Mouse (Mus musculus) heart, embryonic 16.5 days (tissue): Measurements from ENCODE around the gene Slc22a18. TPM values are rescaled to one million over a fixed set of nuclear protein-coding genes. Genes with fewer than 3 reads are reported as not detected.
A peak's percentile ranks its signal among the peaks of the same experiment; 100 is the strongest.
"Not testable (repeated sequence)": the region's sequence is repeated elsewhere in the genome, so short reads cannot be mapped to it uniquely, and the experiment has no call there.

Source experiments
- ATAC-seq: fragments of 200-750 bp; cut with Nextera tagmentation; replicated peaks from 2 replicates; pipeline ENCODE4 v1.8.0; 2017; ENCODE audit warnings: moderate number of reproducible peaks; ENCODE audit not compliant: insufficient read depth, low FRiP score; ENCODE audit errors: extremely low read depth
- H3K27ac ChIP-seq: fragments of 300-500 bp; sonication (generic); 2 replicates; pipeline ENCODE4 v1.5.1; 2014; ENCODE audit warnings: mild to moderate bottlenecking, low read length, control low read depth, moderate library complexity
- H3K27me3 ChIP-seq: fragments of 300-500 bp; sonication (generic); 2 replicates; pipeline ENCODE4 v1.6.1; 2014; ENCODE audit warnings: low read length, mixed read lengths; ENCODE audit not compliant: control insufficient read depth, insufficient read depth
- H3K36me3 ChIP-seq: fragments of 300-500 bp; sonication (generic); 2 replicates; pipeline ENCODE4 v1.6.1; 2014; ENCODE audit not compliant: control insufficient read depth, insufficient read depth
- H3K4me1 ChIP-seq: fragments of 300-500 bp; sonication (generic); 2 replicates; pipeline ENCODE4 v1.6.1; 2014; ENCODE audit warnings: low read length, mixed read lengths; ENCODE audit not compliant: control insufficient read depth, insufficient read depth
- H3K4me2 ChIP-seq: fragments of 300-500 bp; sonication (generic); 2 replicates; pipeline ENCODE4 v1.6.1; 2014; ENCODE audit warnings: low read depth, mild to moderate bottlenecking, control low read depth, low read length
- H3K4me3 ChIP-seq: fragments of 300-500 bp; sonication (generic); 2 replicates; pipeline ENCODE4 v1.5.1; 2014; ENCODE audit warnings: mild to moderate bottlenecking, control low read depth, low read length
- H3K9ac ChIP-seq: fragments of 300-500 bp; sonication (generic); 2 replicates; pipeline ENCODE4 v1.6.1; 2014; ENCODE audit warnings: low read length, control low read depth
- H3K9me3 ChIP-seq: fragments of 300-500 bp; sonication (generic); replicated peaks from 2 replicates; pipeline ENCODE4 v1.6.1; 2016; ENCODE audit warnings: low read length; ENCODE audit not compliant: control insufficient read depth
- WGBS: fragments of 180-500 bp; shearing (Covaris S2); extraction: QIAGEN DNeasy Blood & Tissue Kit; methylation state at CpG from one replicate; pipeline ENCODE4 v1.1.7; 2014; 5-methylcytosine and 5-hydroxymethylcytosine counted together
- polyA plus RNA-seq: library from polyadenylated mRNA; unstranded; fragments of >200 nt; fragmentation: Nextera tagmentation; extraction: Ambion mirVana; gene quantifications from 2 replicates; pipeline ENCODE4 v1.2.1, GENCODE M21; 2015

Gene Slc22a18
- polyA plus RNA-seq, 1 experiment from 2014 or later: 0.66 TPM

DNA sequence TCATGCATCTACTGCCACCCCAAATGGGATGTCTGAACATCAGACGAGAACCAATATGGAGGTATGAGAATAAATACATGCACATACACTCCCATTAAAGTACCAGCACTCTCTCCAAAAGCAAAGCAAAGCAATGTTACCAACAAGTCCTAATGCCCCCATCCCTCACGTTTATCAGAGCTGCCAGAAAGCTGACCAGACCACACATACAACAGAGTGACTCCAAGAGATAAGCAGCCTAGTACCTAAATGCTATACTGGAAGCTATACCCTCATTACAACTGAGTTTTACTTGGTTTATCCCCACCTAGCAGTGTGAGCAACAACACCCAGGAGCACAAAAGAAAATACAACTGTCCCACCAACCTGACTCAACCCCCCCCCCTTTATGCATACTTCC is 59.7 kb downstream of the Slc22a18 start:
- Histone ChIP-seq H3K27ac (no peak overlapping the region), H3K27me3 (no peaks in the 10 kb centered on the region), H3K4me2 (no peak overlapping the region), H3K4me3 (no peak overlapping the region), H3K4me1 (no peaks in the 10 kb centered on the region), H3K9me3 (no peaks in the 10 kb centered on the region), H3K36me3 (peaks cover 63% of the 10 kb centered on the region), H3K9ac (no peak overlapping the region)
- no peak for ATAC-seq
- WGBS: 58% methylated on average over 2 of the region's 2 CpGs

DNA sequence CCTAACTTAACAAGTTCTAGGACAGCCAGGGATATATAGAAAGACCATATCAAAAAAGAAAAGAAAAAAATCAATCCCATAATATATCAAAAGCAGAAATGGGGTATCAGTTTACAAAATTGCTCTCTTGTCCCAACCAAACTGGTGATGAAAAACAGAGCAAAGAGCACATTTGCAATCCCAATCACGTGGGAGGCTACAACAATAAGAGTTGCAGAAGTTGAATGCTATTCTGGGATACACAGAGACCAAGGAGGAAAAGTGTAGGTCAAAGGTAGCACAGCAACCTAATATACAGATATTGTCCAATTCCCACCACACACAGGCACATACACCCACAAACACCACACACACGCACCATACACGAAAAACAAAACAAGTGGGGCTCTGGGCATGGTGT is 62.7 kb downstream of the Slc22a18 start:
- no peak overlapping the region for H3K4me3 ChIP-seq
- H3K4me1 ChIP-seq: peaks cover 7% of the 10 kb centered on the region
- H3K27me3 ChIP-seq: no peaks in the 10 kb centered on the region
- H3K9ac ChIP-seq: no peak overlapping the region
- no peak for ATAC-seq
- H3K4me2 ChIP-seq: no peak overlapping the region
- 88% methylated on average over 3 of the region's 3 CpGs for WGBS
- H3K9me3 ChIP-seq: no peaks in the 10 kb centered on the region
- H3K36me3 ChIP-seq: peaks cover 45% of the 10 kb centered on the region
- no peak overlapping the region for H3K27ac ChIP-seq

DNA sequence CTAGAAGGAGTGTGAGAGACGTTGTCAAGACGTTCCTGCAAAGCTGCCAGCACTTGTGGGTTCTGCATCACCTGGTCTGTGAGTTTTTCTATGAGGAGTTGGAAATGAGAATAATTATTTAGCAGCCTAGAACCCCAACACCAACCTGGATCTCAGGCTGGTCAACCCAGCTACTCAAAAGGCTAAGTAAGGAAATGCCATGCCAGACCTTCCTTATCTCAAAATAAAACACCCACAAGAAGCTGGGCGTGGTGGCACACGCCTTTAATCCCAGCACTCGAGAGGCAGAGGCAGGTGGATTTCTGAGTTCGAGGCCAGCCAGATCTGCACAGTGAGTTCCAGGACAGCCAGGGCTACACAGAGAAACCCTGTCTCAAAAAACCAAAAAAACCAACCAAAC is 64.7 kb downstream of the Slc22a18 start:
- not testable (repeated sequence) for H3K9me3 ChIP-seq
- 82% methylated on average over 6 of the region's 6 CpGs for WGBS

DNA sequence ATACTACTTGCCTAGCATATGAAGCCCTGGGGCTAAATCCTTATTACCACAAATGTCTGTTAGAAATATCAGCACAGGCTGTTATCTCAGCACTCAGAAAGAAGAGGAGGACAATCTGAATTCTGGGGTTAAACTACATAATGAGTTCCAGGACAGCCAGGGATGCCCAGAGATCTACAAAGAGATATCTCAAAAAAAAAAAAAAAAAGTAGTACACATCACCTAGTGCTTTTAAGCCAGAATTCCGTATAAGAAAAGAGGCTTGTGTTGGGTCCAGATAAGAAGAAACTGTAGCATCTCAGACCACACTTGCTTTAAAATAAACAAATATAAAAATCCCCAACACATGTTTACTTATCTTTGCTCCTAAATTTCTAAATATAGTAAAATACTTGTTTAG is 65.1 kb downstream of the Slc22a18 start:
- WGBS: 58% methylated on average over 1 of the region's 1 CpGs
- Histone ChIP-seq H3K4me2 (no peak overlapping the region), H3K27me3 (no peaks in the 10 kb centered on the region), H3K36me3 (peaks cover 33% of the 10 kb centered on the region), H3K4me3 (no peak overlapping the region), H3K27ac (no peak overlapping the region), H3K4me1 (peaks cover 15% of the 10 kb centered on the region), H3K9ac (no peak overlapping the region), H3K9me3 (no peaks in the 10 kb centered on the region)
- no peak for ATAC-seq

More for the DNA sequence above, 64.7 kb downstream of the Slc22a18 start:
- H3K4me3 ChIP-seq, H3K27ac ChIP-seq, ATAC-seq, H3K4me2 ChIP-seq, H3K27me3 ChIP-seq, H3K9ac ChIP-seq: not testable (repeated sequence)
- Histone ChIP-seq H3K36me3 (peaks cover 36% of the 10 kb centered on the region), H3K4me1 (peaks cover 11% of the 10 kb centered on the region)

DNA sequence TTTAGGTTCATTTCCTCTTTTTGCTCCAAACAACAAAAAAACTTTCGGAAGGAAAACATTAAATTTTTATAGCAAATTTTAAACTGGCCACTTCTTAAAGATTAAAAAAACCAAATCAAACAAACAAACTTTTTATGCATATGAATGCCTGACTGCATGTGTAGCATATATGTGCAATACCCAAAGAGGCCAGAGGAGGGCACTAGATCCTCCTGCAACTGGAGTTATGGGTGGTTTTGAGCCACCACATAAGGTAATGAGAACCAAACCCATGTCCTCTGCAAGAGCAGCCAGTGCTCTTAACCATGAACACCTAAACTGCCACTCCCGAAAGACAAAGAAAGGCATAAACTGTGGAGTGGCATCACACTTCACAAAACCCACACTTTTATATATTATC is 70.8 kb downstream of the Slc22a18 start:
- Histone ChIP-seq H3K27ac (no peak overlapping the region), H3K36me3 (no peaks in the 10 kb centered on the region; the same call in 1 of the 2 replicates), H3K9me3 (no peaks in the 10 kb centered on the region), H3K4me3 (no peak overlapping the region), H3K9ac (no peak overlapping the region), H3K4me1 (peaks cover 42% of the 10 kb centered on the region), H3K27me3 (no peaks in the 10 kb centered on the region), H3K4me2 (no peak overlapping the region)
- ATAC-seq: no peak
- 94% methylated on average over 2 of the region's 2 CpGs for WGBS

DNA sequence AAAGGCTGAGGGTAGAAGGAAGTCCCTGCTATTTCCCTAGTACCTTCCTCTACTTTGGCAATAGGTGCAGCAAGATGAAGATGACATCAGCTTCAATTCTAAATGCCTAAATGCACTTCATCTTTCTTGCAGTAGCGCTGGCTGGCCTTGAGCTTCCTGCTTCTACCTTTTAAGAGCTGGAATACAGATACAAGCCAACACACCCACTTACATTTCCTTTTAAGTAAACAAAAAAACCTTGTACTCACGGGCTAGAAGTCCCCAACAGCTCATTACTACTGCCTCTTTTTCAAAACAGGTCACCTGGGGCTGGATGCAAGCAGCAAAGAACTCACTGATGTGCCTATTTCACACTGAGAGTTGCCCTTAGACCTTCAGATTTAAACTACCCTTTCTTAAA is 73.0 kb downstream of the Slc22a18 start:
- peaks cover 40% of the 10 kb centered on the region for H3K4me1 ChIP-seq
- no peaks in the 10 kb centered on the region for H3K9me3 ChIP-seq
- no peaks in the 10 kb centered on the region for H3K36me3 ChIP-seq
- ATAC-seq: no peak
- 46% methylated on average over 2 of the region's 2 CpGs for WGBS
- 0 out of 2 replicates have a peak overlapping the region, but pooled peaks have one; percentile 7 for H3K9ac ChIP-seq
- H3K4me3 ChIP-seq: no peak overlapping the region
- 0 out of 2 replicates have a peak overlapping the region, but pooled peaks have one; percentile 9 for H3K4me2 ChIP-seq
- no peaks in the 10 kb centered on the region for H3K27me3 ChIP-seq
- no peak overlapping the region for H3K27ac ChIP-seq

DNA sequence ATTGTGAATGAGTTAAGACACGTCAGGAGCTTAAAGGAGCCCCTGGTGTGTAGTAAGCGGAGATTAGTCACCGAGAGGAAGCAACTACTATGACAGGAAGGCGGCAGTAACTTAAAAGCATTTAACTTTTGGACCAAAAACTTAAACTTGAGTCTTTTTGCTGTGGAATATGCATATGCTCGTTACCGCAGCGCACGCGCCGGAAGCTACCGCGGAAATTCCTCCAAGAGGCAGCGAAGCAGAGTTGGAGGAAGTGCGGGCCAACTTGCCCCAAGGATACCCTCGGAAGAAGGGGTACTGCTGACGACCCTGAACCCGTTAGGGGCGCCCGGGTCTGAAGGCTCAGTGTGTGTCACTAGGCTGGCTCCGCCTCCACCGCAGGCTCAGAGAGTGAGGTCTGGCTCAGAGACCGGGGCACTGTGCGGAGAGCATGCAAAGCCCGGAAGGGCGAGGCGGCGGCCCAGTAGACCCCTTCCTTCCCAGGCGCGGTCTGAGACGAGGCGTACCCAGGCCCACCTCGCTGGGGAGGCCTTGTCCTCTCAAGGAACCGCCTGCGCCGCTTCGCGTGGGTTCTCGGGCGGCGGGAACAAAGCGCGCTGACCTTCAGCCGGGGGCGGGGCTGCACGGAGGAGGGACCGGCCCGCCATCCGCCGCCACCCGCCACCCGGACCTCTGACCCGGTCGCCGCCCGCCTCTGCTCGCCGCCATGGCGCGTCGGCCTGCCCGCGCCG is 74.9 kb downstream of the Slc22a18 start:
- H3K9ac ChIP-seq: peak overlapping the region; percentile 97
- H3K36me3 ChIP-seq: no peaks in the 10 kb centered on the region
- peak overlapping the region; percentile 89 for H3K4me2 ChIP-seq
- no peaks in the 10 kb centered on the region for H3K9me3 ChIP-seq
- H3K4me1 ChIP-seq: peaks cover 35% of the 10 kb centered on the region
- H3K4me3 ChIP-seq: peak overlapping the region; percentile 96
- peak; percentile 78 for ATAC-seq
- under 1% methylated on average over 37 of the region's 63 CpGs for WGBS
- peak overlapping the region; percentile 96 for H3K27ac ChIP-seq
- no peaks in the 10 kb centered on the region for H3K27me3 ChIP-seq

Other genes with a start within 250 kb of the Slc22a18 start
- gene Cdkn1c, start 12.7 kb upstream of the Slc22a18 start, polyA plus RNA-seq: 285 and 286 TPM in 2 replicates
- 0.29 and 0.71 TPM in 2 replicates for gene Phlda2, start 29.4 kb downstream of the Slc22a18 start, polyA plus RNA-seq
- gene Nap1l4, start 75.4 kb downstream of the Slc22a18 start, polyA plus RNA-seq: 240 and 245 TPM in 2 replicates
- gene Cars, start 126.4 kb downstream of the Slc22a18 start, polyA plus RNA-seq: 35.0 and 36.7 TPM in 2 replicates
- 0.65 and 1.2 TPM in 2 replicates for gene Tnfrsf26, start 155.0 kb downstream of the Slc22a18 start, polyA plus RNA-seq
- gene Tnfrsf22, start 175.9 kb downstream of the Slc22a18 start, polyA plus RNA-seq: 2.2 and 2.3 TPM in 2 replicates
- gene Tnfrsf23, start 212.1 kb downstream of the Slc22a18 start, polyA plus RNA-seq: 1.3 and 1.5 TPM in 2 replicates